Mouse (Mus musculus) right cerebral cortex, postnatal 10 days (tissue): Measurements from ENCODE around the gene Rad51c.
A peak's percentile ranks its signal among the peaks of the same experiment; 100 is the strongest.
"Not testable (repeated sequence)": the region's sequence is repeated elsewhere in the genome, so short reads cannot be mapped to it uniquely, and the experiment has no call there.

Experiments
- DNase-seq, 2 experiments: peaks; one replicate each; pipeline ENCODE4 v3.0.0; 2021; ENCODE audit warnings: low spot score in 2 of 2

The Rad51c gene

DNA sequence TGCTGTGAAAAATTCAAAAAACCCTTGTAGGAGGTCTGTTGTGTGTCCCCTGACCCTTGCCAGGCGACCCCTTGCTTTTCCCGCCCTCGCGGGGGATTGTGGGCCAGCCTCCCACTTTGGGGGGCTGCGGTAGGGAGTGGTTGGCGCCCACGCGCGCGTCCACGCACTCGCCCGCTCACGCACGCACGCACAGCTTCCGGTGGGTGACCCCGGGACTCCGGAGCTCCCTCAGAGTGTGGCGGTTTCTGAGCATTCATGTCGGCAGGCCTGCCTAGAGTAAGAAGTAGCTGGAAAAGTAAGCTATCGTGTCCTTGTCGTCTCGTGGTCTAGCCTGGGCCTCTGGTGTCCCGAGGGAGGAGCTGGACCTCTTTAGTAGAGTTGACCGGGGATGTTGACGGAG lies at the start of gene Rad51c, which contains the start of gene Tex14:
Gene Rad51c, minus strand, starts transcription at position 79 of the 400 bp plus-strand sequence.
Gene Tex14, plus strand, starts transcription at position 190 of the 400 bp plus-strand sequence.
- DNase-seq = peak; percentile 49 to 50

DNA sequence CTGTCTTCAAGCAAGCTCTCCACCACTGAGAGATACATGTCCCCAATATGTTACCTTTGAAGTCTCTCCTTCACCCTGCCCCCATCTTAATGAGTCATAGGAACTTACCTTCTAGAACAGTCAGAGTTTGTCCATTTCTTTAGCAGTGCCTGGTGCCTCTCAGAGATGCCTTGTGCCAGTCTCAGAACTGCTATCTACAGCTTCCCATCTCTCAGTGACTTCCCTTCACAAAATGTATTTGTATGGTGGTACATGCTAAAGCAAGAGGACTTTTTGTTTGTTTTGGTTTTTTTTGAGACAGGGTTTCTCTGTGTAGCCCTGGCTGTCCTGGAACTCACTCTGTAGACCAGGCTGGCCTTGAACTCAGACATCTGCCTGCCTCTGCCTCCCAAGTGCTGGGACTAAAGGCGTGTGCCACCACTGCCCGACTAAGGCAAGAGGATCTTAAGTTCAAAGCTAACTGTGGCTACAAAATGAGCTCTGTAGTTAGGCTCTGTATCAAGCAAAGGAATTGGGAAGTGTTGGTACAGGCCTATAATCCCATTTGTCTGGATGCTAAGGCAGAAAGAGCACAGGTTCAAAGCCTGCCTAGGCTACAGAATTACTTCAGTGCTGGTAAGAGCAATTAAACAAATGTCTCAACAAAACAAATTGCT lies 49.4 kb upstream of the Rad51c start:
- no peak for DNase-seq

DNA sequence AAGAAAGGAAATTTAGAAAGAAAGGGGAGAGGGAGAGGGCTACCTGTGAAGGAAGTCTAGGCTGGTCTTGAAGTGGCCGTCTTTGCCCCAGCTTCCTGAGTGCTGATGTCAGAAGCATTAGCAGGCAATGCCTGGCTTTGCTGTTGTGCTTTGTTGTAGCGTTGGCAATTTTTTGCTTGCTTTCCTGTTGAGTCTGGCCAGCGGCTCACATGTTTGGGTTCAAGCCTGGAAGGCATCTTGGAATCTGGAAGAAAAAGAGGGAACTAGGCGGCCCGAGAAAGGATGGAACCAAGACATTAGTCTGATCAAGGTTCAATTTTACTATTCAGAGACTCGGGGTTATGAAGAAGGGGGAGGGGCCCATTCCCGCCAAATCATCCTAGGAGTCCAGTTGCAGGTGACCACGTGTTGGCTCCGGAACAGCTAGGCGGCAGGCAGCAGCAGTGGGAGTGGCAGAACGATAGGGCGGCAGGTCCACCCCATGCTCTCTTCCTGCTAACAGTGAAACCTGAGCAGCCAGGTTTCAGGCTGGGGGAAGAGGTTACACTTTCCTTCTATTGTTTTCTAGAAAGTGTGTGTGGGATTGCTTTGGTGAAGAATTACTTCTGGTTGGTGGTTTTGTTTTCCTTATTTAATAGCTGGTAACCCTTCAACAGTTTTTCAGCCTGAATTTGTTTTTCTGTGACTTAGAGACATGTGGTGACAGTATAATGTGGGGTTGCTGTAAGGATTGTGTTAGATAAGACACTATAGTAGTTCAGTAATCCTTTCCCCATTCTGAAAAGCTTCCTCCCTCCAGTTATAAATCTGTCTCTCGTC lies 48.7 kb upstream of the Rad51c start:
- DNase-seq = no peak

DNA sequence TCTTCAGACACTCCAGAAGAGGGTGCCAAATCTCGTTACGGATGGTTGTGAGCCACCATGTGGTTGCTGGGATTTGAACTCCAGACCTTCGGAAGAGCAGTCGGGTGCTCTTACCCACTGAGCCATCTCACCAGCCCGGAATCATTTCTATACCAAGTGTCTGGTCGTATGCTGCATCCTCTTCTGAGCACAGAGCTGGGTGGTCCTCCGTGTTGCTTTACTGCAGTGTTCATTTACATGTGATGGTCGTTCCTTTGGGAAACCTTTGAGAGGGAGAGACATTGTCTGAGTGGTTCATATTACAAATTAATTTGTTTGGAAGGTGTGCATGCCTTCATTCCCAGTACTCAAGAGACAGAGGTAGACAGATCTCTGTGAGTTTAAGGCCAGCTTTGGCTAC lies 48.0 kb upstream of the Rad51c start:
- DNase-seq = not testable (repeated sequence)

DNA sequence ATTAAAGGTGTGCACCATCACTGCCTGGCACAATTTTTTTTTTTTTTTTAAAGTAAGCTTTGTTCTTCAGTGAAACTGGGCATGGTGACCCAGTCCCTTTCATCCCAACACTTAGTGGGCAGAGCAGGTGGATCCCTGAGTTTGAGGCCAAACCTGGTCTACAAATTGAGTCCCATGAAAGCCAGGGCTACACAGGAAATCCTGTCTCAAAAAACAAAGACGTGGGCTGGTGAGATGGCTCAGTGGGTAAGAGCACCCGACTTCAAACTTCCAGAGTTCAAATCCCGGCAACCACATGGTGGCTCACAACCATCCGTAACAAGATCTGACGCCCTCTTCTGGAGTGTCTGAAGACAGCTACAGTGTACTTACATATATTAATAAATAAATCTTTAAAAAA lies 45.1 kb upstream of the Rad51c start:
- DNase-seq = not testable (repeated sequence)

DNA sequence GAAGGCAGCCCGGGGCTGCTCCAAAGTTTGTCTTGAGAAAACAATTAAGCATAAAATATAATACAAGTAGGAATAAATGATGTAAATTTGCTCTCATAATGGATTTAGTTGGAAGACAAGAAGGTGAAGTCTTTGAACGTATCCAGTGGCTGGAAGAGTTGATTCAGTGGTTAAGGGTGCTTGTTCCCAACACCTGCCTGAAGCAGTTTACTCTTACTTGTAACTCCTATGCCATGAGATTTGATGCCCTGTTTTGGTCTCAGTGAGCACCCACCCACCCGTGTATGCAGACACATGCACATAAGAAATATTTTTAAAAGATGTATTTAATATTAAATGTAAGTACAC lies 44.4 kb upstream of the Rad51c start:
- no peak for DNase-seq

DNA sequence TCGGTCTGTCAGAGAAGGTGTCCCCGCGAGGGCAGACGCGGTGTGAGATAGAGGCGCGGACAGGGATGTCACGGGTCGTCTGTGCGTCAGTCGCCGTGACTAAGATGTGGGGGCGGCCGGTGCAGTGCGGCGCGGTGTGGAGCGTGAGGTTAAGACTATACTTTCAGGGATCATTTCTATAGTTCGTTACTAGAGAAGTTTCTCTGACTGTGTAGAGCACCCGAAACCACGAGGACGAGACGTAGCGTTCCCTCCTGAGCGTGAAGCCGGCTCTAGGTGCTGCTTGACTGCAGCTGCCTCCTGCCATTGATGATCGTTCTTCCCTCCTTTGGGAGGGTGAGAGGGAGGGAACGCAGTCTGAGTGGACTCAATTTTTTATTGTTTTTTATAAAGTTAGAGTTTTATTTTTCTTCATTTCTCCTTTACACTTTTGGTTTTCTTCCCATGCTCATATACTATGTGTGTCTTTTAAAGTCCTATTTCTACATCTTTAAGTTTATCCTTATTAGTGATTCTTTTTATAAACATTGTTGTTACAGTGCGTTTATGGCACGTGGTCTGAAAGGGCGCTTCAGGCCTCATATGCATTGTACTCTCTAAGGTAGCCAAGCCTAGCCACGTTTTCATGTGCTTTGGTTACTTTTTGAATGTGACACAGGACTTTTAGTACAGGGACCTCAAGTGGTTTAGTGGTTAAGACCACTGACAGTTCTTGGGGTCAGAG lies 43.9 kb upstream of the Rad51c start:
- peak; percentile 81 to 91 for DNase-seq

DNA sequence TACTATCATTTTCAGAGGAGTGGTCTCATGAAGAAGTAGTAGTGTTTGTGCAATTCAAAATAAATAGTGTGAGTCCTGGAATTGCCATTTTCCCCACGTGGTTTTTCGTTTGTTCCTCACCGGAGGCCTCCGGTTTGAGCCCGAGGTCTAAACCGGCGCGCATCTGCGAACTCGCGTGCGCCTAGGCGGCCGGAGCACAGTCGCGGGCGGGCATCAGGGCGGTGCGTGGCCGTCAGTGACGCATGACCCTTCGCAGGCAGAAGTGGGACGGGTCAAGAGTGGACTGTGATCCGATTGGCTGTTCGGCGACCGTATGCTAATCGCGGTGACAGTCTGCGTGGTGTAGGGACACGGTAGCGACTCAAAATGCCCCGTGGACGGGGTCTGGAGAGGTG lies 43.3 kb upstream of the Rad51c start:
- peak; percentile 94 to 97 for DNase-seq

DNA sequence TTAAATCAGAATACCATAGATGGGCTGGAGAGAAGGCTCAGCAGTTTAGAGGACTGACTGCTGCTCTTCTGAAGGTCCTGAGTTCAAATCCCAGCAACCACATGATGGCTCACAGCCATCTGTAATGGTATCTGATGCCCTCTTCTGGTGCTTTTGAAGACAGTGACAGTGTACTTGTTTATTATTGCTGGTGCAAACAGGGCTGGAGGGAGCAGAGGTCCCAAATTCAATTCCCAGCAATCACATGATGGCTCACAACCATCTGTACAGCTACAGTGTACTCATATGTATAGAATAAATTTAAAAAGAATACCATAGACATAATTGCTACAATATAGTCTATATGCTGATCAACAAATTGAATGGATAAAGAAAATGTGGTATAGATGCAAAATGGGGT lies 42.7 kb upstream of the Rad51c start:
- DNase-seq = no peak

DNA sequence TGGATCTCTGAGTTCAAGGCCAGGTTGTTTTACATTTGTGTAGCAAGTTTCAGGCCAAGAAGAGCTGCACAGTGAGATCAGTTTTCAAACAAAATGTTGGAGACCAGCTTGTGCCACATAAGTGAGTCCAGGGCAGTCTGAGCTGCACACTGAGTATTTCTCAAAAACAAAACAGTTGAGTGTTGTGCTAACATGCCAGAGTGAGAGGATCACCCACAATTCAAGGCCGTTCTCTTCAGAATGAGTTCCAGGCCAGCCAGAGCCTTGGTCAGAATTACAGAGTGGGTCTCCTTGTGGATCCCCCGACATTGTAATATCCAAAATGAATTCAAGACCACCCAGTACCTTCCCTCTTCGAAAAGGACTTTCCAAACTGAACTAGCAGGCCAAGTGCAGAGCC lies 41.4 kb upstream of the Rad51c start:
- DNase-seq = no peak

DNA sequence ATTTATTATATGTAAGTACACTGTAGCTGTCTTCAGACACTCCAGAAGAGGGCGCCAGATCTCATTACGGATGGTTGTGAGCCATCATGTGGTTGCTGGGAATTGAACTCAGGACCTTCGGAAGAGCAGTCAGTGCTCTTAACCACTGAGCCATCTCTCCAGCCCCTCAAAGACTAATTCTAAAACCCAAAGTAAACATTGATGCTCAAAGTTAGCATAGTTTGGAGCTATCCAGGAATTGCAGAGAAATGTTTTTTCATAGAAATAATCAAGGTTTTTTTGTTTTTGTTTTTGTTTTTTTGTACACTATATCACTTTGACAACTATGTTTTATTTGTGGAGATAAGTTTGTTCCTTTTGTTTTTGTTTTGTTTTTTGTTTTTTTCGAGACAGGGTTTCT lies 40.8 kb upstream of the Rad51c start:
- not testable (repeated sequence) for DNase-seq

DNA sequence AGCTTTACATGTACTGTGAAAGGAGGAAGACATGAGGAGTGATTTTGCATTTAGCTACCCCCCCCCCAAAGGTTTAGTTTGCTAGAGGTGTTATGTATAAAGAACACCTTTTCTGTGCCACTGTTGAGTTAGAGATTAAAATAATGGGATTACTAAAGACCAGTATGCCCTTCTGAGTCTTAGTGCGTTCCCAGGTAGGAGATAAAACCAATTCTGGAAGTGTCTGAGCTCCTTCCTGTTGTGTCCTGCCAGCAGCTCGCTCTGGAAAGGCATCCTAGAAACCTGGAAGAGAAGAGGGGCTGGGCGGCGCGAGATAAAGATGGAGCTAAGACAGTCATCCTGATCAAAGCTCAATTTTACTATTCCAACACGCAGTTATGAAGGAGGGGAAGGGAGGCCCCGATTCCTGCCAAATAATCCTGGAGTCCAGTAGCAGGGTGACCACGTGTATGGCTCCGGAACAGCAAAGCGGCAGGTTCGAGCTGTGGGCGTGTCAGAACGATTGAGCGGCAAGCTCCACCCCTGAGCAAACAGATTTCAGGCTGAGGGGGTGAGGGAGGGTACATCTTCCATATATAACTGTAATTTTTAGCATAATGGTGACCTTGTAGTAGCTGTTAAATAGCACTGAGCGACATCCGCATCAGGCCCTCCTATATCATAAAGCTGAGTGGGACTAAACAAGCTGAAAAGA lies 40.1 kb upstream of the Rad51c start:
- no peak for DNase-seq

DNA sequence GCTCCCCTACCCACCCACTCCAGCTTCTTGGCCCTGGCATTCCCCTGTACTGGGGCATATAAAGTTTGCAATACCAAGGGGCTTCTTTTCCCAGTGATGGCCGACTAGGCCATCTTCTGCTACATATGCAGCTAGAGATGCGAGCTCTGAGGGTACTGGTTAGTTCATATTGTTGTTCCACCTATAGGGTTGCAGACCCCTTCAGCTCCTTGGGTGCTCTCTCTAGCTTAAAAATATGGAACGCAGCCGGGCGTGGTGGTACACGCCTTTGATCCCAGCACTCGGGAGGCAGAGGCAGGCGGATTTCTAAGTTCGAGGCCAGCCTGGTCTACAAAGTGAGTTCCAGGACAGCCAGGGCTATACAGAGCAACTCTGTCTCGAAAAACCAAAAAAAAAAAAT lies 39.3 kb upstream of the Rad51c start:
- DNase-seq = not testable (repeated sequence)

DNA sequence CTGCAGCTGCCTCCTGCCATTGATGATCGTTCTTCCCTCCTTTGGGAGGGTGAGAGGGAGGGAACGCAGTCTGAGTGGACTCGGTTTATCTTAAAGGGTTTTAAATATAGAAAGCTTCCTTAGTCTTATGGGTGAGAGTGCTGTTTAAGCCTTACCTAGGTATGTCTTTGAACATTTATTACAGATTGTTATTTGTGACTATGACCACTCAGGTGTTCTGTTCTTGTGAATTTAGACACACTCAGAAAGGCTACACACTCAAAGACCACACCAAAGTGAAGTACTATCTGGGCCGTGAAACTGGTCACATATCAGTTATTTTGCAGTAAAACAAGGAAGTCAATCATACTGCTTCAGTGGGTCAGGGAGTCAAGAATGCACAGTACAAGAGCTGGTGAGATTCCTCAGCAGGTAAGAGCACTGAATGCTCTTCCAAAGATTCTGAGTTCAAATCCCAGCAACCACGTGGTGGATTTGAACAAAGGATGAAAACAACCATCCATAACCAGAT lies 38.7 kb upstream of the Rad51c start:
- peak; percentile 74 to 85 for DNase-seq

DNA sequence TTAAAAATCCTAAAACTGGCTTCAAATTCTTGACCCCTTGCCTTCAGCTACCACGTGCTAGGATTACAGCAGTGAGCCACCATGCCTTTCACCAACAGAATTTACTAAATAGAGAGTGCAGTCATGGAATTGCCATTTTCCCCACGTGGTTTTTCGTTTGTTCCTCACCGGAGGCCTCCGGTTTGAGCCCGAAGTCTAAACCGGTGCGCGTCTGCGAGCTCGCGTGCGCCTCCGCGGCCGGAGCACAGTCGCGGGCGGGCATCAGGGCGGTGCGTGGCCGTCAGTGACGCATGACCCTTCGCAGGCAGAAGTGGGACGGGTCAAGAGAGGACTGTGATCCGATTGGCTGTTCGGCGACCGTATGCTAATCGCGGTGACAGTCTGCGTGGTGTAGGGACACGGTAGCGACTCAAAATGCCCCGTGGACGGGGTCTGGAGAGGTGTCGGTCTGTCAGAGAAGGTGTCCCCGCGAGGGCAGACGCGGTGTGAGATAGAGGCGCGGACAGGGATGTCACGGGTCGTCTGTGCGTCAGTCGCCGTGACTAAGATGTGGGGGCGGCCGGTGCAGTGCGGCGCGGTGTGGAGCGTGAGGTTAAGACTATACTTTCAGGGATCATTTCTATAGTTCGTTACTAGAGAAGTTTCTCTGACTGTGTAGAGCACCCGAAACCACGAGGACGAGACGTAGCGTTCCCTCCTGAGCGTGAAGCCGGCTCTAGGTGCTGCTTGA lies 38.1 kb upstream of the Rad51c start:
- peak; percentile 83 to 89 for DNase-seq

DNA sequence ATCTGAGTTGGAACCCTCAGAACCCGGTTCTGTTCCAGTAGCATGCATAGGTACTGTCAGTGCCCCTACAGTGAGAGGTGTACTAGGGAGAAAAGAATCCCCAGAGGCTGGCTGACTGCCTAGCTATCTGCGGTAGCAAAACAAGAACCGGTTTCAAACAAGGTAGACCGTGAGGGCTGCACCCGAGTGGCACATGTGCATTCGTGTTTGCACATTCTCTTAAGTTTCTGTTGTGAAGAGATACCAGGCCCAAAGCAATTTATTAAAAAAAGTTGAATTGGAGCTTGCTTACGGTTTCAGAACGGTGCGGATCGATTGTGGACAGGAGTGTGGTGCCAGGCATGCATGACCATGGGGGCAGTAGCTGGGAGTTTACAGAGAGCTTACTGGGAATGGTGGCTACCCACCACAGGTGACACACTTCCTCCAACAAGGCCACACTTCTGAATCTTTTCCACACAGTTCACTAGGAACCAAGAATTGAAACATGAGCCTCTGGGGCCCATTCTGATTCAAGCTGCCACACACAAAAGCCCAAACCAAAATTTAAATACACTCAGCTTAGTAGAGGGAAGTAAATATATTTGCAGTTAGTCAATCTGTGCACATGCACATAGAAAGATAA lies 35.2 kb upstream of the Rad51c start:
- DNase-seq = no peak

DNA sequence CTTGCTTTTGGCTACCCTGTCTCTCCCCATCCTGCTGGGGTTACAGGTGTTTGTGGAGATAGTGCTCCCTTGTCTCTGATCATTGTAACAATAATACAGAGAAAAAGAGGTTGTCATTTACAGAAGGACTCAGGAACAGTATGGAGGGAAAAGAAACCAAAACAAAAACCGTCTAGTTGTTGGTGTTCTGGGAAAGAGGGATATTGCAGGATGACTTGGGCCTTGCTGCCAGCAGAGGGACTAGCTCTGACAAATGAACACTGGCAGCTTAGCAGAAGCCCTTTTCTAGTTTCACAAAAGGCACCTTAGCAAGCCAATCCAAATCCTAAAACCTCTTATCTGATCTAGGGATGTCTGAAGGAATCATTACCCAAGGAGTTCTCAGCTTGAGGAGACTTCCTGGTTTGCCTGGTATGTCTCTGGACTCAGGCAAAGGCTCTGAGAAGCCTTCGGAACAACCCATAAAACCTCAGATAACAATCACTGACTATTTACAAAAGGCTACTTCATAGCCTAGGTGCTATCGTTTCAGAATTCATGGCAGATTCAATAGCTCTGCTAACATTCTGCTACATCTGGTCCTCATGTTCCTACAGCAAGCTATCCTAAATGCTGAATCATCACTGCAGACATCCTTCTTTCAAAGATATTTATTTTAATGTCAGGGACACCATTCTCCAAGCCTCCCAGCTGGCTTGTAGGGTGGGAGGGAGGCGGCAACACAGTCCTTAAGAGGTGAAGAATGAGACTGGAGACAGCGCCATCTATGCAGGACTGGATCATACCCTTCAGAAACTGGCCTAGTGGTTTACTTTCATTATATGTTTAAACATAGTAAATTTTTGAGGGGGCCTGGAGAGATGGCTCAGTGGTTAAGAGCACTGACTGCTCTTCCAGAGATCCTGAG lies 31.8 kb upstream of the Rad51c start:
- no peak for DNase-seq

DNA sequence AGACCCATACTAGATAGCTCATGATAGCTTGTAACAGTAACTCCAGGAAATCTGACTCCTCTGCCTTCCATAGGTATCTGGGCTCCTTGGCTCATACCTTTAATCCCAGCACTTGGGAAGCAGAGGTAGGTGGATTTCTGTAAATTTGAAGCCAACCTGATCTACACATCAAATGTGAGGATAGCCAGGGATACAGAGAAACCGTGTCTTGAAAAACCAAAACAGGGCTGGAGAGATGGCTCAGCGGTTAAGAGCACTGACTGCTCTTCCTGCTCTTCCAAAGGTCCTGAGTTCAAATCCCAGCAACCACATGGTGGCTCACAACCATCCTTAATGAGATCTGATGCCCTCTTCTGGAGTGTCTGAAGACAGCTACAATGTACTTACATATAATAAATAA lies 30.4 kb upstream of the Rad51c start:
- not testable (repeated sequence) for DNase-seq

DNA sequence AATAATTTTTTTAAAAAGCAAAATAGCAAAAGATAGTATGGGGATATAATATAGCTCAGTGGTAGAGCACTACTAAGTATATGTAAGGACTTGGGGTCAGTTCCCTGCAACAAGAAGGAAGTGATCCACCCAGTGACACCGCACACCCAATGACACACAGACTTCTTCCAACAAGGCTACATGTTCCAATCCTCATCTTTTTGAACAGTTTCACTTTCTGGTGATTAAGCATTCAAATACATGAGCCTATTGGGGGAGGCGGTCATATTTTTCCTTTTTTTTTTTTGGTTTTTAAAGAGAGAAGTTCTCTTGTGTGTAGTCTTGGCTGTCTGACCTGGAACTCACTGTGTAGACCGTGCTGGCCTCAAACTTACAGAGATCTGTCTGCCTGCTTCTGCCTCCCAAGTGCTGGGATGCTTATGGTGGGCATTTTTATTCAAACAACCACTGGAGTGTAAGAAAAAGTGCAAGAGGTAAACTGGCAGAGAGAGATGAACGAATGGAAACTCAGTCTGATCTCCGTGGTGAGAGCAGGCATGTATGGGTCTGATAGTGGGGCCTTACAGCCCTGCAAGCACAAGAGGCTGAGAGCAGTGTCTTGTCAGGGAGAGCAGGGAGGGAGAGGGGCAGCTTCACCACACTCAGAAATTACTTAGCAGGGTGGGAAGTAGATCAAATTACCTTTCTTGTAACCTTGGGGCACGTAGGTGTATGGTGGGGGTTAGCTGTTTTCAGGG lies 28.3 kb upstream of the Rad51c start:
- DNase-seq = no peak
